Mouse (Mus musculus) stomach, embryonic 16.5 days (tissue): ENCODE results near the gene Tsfm. TPM values are rescaled to one million over a fixed set of nuclear protein-coding genes. Genes with fewer than 3 reads are reported as not detected.

Experiments
- ATAC-seq: fragments of 200-750 bp; cut with Nextera tagmentation; 2 replicates; pipeline ENCODE4 v1.8.0; 2017; ENCODE audit warnings: moderate number of reproducible peaks, moderate TSS enrichment; ENCODE audit not compliant: insufficient read depth, low FRiP score
- H3K27ac ChIP-seq: fragments of 300-500 bp; sonication (generic); 2 replicates; pipeline ENCODE4 v1.5.1; 2014; ENCODE audit warnings: low read length
- H3K27me3 ChIP-seq: fragments of 300-500 bp; sonication (generic); 2 replicates; pipeline ENCODE4 v1.6.1; 2014; ENCODE audit warnings: low read length, control low read depth, mixed read lengths; ENCODE audit not compliant: control insufficient read depth, insufficient read depth
- H3K36me3 ChIP-seq: fragments of 300-500 bp; sonication (generic); 2 replicates; pipeline ENCODE4 v1.6.1; 2014; ENCODE audit warnings: low read length; ENCODE audit not compliant: control insufficient read depth, insufficient read depth
- H3K4me1 ChIP-seq: fragments of 300-500 bp; sonication (generic); 2 replicates; pipeline ENCODE4 v1.6.1; 2014; ENCODE audit warnings: low read length, control low read depth, mixed read lengths; ENCODE audit not compliant: control insufficient read depth, insufficient read depth
- H3K4me2 ChIP-seq: fragments of 300-500 bp; sonication (generic); 2 replicates; pipeline ENCODE4 v1.6.1; 2014; ENCODE audit warnings: low read depth, low read length, mixed read lengths
- H3K4me3 ChIP-seq: fragments of 300-500 bp; sonication (generic); replicated peaks from 2 replicates; pipeline ENCODE4 v1.5.1; 2014; ENCODE audit warnings: mild to moderate bottlenecking, low read length
- H3K9ac ChIP-seq: fragments of 300-500 bp; sonication (generic); 2 replicates; pipeline ENCODE4 v1.6.1; 2014; ENCODE audit warnings: low read length
- H3K9me3 ChIP-seq: fragments of 300-500 bp; sonication (generic); replicated peaks from 2 replicates; pipeline ENCODE4 v1.6.1; 2016; ENCODE audit warnings: low read length, control low read depth; ENCODE audit not compliant: control insufficient read depth
- WGBS: fragments of 180-500 bp; shearing (Covaris S2); extraction: QIAGEN DNeasy Blood & Tissue Kit; methylation state at CpG from one replicate; pipeline ENCODE4 v1.1.7; 2014; 5-methylcytosine and 5-hydroxymethylcytosine counted together
- polyA plus RNA-seq: library from polyadenylated mRNA; unstranded; fragments of >200 nt; fragmentation: Nextera tagmentation; extraction: Ambion mirVana; gene quantifications from 2 replicates; pipeline ENCODE4 v1.2.1, GENCODE M21; 2015

Tsfm gene
- polyA plus RNA-seq, 1 experiment from 2014 or later, result 80.4 TPM

- Histone ChIP-seq H3K27ac (no peak overlapping the region), H3K36me3 (0 out of 2 replicates have a peak, but pooled peaks cover 2% of the 10 kb centered on the region), H3K27me3 (peaks cover 45% of the 10 kb centered on the region), H3K4me3 (peak overlapping the region; percentile 31), H3K4me2 (peak overlapping the region; percentile 51), H3K4me1 (peaks cover 11% of the 10 kb centered on the region), H3K9ac (peak overlapping the region; percentile 43), H3K9me3 (no peaks in the 10 kb centered on the region)
- WGBS, result 5% methylated on average over 35 of the region's 35 CpGs
- no peak for ATAC-seq
Observed at GRCm38 (mm10) chr10:127048608-127049394, 18.2 kb upstream of the Tsfm start.

- Histone ChIP-seq H3K27me3 (peaks cover 45% of the 10 kb centered on the region), H3K9ac (peak within 1 kb of the TSS; percentile 43)
Observed at GRCm38 (mm10) chr10:127047954-127048353, 17.3 kb upstream of the Tsfm start, which contains the start of gene Cyp27b1. TSS of gene Cyp27b1 (plus strand) at chr10:127048250.

GRCm38 (mm10) chr10:127043187-127043586 lies 12.5 kb upstream of the Tsfm start:
- 88% methylated on average over 6 of the region's 6 CpGs for WGBS
- H3K9ac ChIP-seq, result no peak overlapping the region
- no peak overlapping the region for H3K27ac ChIP-seq
- H3K4me3 ChIP-seq, result no peak overlapping the region
- peaks cover 8% of the 10 kb centered on the region for H3K27me3 ChIP-seq
- 0 out of 2 replicates have a peak, but pooled peaks cover 2% of the 10 kb centered on the region for H3K36me3 ChIP-seq
- H3K4me2 ChIP-seq, result no peak overlapping the region
- peaks cover 7% of the 10 kb centered on the region; the same call in 1 of the 2 replicates for H3K4me1 ChIP-seq
- no peak for ATAC-seq
- no peaks in the 10 kb centered on the region for H3K9me3 ChIP-seq

More at GRCm38 (mm10) chr10:127047954-127048353, 17.3 kb upstream of the Tsfm start, which contains the start of gene Cyp27b1:
- Histone ChIP-seq H3K36me3 (0 out of 2 replicates have a peak, but pooled peaks cover 2% of the 10 kb centered on the region), H3K9me3 (no peaks in the 10 kb centered on the region), H3K4me2 (peak within 1 kb of the TSS; percentile 51), H3K4me3 (peak within 1 kb of the TSS; percentile 31), H3K27ac (no peak within 1 kb of the TSS), H3K4me1 (peaks cover 12% of the 10 kb centered on the region)
- ATAC-seq, result no peak
- 30% methylated on average over 5 of the region's 5 CpGs for WGBS

GRCm38 (mm10) chr10:127042468-127043115 lies 12.0 kb upstream of the Tsfm start:
- Histone ChIP-seq H3K36me3 (0 out of 2 replicates have a peak, but pooled peaks cover 2% of the 10 kb centered on the region), H3K4me1 (peaks cover 7% of the 10 kb centered on the region; the same call in 1 of the 2 replicates), H3K9ac (peak overlapping the region; percentile 85), H3K9me3 (no peaks in the 10 kb centered on the region), H3K27ac (no peak overlapping the region), H3K27me3 (peaks cover 2% of the 10 kb centered on the region), H3K4me2 (peak overlapping the region; percentile 98), H3K4me3 (peak overlapping the region; percentile 92)
- no peak for ATAC-seq
- WGBS, result 15% methylated on average over 5 of the region's 5 CpGs

- under 1% methylated on average over 44 of the region's 44 CpGs for whole genome bisulfite sequencing
- peak overlapping the region; percentile 98 for H3K4me2 ChIP-seq
- peaks cover 7% of the 10 kb centered on the region; the same call in 1 of the 2 replicates for H3K4me1 ChIP-seq
- no peaks in the 10 kb centered on the region for H3K9me3 ChIP-seq
- peak; percentile 85 for ATAC-seq
- H3K9ac ChIP-seq, result peak overlapping the region; percentile 85
- 0 out of 2 replicates have a peak, but pooled peaks cover 2% of the 10 kb centered on the region for H3K36me3 ChIP-seq
- H3K27me3 ChIP-seq, result no peaks in the 10 kb centered on the region
- peak overlapping the region; percentile 92 for H3K4me3 ChIP-seq
- peak overlapping the region; percentile 77 for H3K27ac ChIP-seq
Observed at GRCm38 (mm10) chr10:127041774-127042338, 11.2 kb upstream of the Tsfm start.

- Histone ChIP-seq H3K27me3 (no peaks in the 10 kb centered on the region), H3K4me1 (peaks cover 7% of the 10 kb centered on the region; the same call in 1 of the 2 replicates), H3K27ac (peak within 1 kb of the TSS; percentile 77), H3K4me3 (peak within 1 kb of the TSS; percentile 92), H3K9ac (peak within 1 kb of the TSS; percentile 85), H3K9me3 (no peaks in the 10 kb centered on the region), H3K36me3 (0 out of 2 replicates have a peak, but pooled peaks cover 2% of the 10 kb centered on the region), H3K4me2 (peak within 1 kb of the TSS; percentile 98)
- peak; percentile 65 for ATAC-seq
- WGBS, result under 1% methylated on average over 28 of the region's 28 CpGs
Observed at GRCm38 (mm10) chr10:127041274-127041766, 10.7 kb upstream of the Tsfm start, which contains the start of the genes Mettl1 and Eef1akmt3. TSS of gene Mettl1 (plus strand) at chr10:127041414. TSS of gene Eef1akmt3 (minus strand) at chr10:127041513.

GRCm38 (mm10) chr10:127040569-127041214 lies 10.1 kb upstream of the Tsfm start:
- H3K9ac ChIP-seq, result peak overlapping the region; percentile 85
- 0 out of 2 replicates have a peak, but pooled peaks cover 2% of the 10 kb centered on the region for H3K36me3 ChIP-seq
- H3K4me2 ChIP-seq, result peak overlapping the region; percentile 98
- no peaks in the 10 kb centered on the region for H3K27me3 ChIP-seq
- peaks cover 7% of the 10 kb centered on the region; the same call in 1 of the 2 replicates for H3K4me1 ChIP-seq
- peak overlapping the region; percentile 77 for H3K27ac ChIP-seq
- 2% methylated on average over 20 of the region's 20 CpGs for WGBS
- H3K9me3 ChIP-seq, result no peaks in the 10 kb centered on the region
- peak overlapping the region; percentile 92 for H3K4me3 ChIP-seq
- ATAC-seq, result no peak

- Histone ChIP-seq H3K4me2 (no peak overlapping the region), H3K9ac (no peak overlapping the region), H3K4me3 (no peak overlapping the region), H3K9me3 (no peaks in the 10 kb centered on the region), H3K27me3 (no peaks in the 10 kb centered on the region), H3K4me1 (peaks cover 3% of the 10 kb centered on the region; the same call in 1 of the 2 replicates), H3K27ac (no peak overlapping the region), H3K36me3 (no peaks in the 10 kb centered on the region)
- ATAC-seq, result no peak
- 75% methylated on average over 12 of the region's 12 CpGs for WGBS
Observed at GRCm38 (mm10) chr10:127037641-127038040, 7.0 kb upstream of the Tsfm start.
